Mouse (Mus musculus) regulatory T cell (primary cell): ENCODE measurements around the gene Zfhx3.

Experiments
- in situ Hi-C: fragments of 300-600 bp; cut with MboI, MseI; formaldehyde crosslinking; loops from one replicate; pipeline ENCODE4 v1.15.1; 2025; ENCODE audit warnings: high pct_unique_total_duplicates

Zfhx3 gene

GRCm38 (mm10) chr8:108440476-108440875, 498.0 kb downstream of the Zfhx3 start:
- in situ Hi-C loops = no loop called here

DNA sequence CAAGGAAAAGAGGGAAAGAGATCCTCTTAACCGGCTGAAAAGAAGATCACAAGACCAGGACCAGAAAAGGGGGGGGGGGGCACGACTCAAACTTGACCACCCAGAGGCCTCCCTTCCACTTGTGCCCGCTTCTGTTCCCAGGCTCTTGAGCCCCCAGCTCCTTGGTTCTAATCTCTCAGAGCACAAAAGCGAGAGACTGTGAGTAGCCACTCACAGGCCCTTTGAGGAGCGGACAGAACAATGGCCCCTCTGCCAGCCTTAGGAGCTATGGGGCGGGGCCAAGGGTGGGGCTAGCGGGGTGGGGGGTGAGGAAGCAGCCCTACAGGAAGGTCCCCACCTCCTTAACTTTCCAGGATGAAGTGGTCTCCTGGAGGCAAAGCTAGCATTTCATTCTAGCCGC, 508.4 kb downstream of the Zfhx3 start:
- in situ Hi-C loops = no loop called here

DNA sequence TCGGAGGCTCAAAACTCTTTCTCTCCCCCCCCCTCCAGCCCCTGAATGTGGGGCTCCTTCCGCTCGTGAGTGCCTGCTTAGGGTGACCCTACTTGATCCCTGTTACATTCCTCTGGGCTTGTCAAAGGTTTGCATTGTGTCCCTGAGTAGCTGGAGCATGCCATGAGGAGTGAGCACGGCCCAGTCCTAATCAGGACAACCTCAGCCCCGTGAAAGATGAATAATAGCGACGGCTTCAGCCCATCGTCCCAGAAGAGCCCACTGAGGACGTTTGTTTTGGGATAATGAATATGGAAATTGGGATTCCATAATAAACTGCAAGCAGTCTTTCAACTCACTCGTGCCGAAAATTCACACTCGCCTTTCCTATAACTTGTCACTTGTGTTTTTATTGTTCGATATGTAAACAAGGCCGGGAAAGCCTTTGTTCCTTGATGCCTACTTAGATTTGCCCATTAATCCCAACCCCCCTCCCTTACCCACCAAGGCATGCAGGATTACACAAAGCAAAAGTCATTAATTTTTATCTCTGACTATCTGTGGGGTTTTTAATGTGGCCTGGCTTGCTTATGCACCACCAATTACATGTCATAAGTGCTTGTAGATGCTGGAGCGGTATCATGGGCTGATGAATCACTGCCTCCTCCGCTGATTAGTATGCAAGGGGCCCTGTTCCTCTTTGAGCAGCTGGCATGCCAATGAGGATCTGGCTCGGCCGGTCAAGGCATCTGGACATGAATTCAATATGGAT, 512.3 kb downstream of the Zfhx3 start:
- in situ Hi-C loops = no loop called here

DNA sequence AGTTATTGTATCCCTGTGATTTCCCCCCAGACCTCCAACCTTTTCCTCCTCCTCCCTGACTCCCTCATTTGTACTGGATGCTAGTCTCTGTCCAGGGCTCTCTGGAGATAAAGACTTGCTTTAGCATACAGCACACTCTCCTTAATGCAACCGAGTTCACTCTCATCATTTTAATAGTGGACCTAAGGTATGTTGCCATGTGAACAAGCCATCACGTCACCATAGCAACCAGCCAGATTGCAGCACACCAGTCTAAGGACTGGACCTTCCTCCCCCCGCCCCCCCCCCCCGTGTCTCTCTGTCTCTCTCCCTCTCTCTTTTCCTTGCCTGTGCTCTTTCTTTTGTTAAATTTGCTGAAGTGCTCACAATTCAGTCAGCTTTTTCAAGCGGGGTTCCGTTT, 524.2 kb downstream of the Zfhx3 start:
- in situ Hi-C loops = no loop called here

DNA sequence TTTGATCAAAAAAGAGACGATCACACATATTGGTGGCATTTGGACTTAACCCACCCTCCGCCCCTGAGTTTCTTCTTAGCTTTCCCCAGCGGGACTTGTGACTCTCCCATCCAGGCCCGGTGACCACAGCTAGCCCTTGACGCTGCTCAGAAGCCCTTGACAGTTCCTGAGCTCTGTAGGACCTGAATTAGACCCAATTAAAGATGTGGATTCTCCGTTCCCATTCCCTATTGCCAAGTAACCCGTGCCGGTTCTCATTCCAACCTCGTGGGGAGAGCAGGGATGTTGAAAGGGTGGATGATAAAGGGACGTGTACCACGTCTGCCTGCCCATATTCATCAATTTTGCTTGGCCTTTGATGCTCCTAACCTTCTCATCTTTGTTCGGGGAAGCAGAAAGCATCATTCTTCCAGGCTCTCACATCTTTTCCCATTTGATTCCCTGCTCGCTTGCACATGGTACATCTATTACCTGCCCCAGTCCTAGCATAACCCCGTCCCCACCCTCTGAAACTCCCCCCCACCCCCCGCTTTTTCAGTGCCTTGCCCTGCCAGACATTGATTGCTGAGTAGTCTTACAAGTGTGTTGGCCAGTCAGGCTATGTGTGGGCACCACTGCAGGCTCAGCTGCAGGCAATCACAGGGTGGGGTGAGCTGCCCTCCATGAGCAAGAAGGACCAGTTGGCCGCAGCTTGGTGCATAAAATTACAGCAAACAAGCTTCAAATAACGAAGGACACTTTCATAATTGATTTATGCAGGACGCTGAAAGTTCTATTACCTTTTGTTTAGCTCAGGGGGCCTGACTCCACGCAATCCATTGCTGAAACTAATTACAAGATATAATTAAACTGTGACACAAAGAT, 525.0 kb downstream of the Zfhx3 start:
- in situ Hi-C loops = no loop called here

DNA sequence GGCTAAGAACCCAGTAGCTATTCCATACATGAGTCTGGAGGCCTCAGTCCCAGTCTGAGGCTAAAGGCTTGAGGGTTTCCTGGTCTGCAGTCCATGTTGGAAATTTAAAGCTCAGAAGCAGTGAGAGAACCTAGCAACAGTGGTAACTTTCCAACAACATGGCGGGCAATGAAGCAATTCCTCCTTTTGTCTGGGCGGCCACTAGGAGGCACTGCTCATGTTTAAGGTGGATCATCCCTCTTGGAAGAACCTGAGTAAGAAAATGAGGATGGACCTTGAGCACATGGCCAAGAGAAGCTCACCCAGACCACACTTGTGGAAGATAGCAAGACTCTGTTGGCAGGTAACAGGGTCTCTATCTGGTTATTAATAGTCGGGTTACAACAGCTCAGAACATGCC, 527.8 kb downstream of the Zfhx3 start:
- in situ Hi-C loops = no loop called here

GRCm38 (mm10) chr8:108474556-108474955, 532.1 kb downstream of the Zfhx3 start:
- in situ Hi-C loops = no loop called here

DNA sequence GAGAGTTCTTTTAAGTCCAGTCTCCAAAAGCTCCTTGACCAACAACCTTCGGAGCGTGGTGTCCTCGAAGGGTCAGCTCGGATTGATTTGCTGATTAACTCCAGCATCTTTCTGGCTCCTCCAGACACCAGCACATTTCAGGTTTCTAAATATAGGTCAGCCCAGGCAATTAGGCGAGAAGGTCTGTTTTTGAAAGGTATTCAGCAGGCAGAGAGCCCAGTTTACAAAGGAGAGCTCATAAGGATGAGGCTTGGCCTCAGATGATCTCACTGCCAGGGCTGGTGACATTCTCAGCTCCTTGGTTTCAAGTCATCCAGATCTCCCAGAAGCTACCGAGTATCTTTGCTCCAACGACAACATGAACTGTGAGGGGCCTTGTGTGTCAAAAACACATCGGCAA, 535.7 kb downstream of the Zfhx3 start:
- in situ Hi-C loops = no loop called here

GRCm38 (mm10) chr8:108480141-108480540, 537.7 kb downstream of the Zfhx3 start:
- in situ Hi-C loops = no loop called here

DNA sequence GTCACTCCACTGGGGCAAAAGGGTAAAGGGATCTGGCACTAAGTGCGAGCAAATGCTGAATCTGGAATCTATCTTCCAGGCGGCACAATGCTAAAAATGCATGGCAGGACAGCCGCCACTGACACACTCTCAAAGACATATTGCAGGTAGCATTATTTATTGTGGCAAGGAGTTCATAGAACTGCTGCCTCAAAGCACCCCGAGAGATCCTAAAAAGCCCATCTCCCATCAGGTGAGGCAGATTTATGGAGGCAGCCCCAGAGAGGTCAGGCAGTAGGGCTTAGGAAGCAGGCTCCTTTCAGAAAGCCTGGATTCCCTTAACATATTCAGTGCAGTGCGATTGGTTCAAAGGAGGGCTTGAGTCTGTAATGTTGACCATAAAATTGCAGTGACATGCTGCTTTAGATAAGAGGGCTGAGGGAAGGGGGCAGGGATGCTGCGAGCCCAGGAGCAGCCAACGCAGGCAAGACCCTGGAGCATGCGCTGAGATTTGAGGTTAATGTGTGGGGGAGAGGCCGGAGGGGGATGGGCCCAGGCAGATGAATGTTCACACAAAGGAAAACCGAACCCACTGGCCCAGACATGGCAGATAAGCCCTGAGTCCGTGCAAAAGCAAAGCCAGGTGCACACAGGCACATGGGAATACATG, 538.8 kb downstream of the Zfhx3 start:
- in situ Hi-C loops = no loop called here

DNA sequence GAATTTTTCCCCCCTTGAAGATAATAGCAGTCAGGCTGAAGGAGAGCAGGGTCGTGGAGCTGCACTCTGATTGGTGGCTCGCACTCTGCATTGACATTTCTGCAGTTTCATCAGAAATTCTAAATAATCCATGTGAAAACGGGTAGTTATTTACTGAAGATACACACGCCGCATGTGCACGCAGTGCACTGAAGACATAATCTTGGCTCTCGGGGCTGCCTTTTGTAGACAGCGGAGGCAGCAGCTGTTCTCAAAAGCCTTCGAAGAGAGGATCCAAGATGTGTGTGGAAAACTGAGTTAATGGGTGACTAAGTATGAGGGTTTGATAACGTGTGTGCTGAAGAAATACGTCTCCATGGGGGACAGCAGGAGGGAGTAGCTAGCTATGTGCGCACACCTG, 553.7 kb downstream of the Zfhx3 start:
- in situ Hi-C loops = no loop called here

GRCm38 (mm10) chr8:108506779-108507178, 564.3 kb downstream of the Zfhx3 start:
- in situ Hi-C loops = loop anchor here (10.0 kb wide), 1 partner anchor 1558 kb away; no protein-coding TSS in a partner anchor

DNA sequence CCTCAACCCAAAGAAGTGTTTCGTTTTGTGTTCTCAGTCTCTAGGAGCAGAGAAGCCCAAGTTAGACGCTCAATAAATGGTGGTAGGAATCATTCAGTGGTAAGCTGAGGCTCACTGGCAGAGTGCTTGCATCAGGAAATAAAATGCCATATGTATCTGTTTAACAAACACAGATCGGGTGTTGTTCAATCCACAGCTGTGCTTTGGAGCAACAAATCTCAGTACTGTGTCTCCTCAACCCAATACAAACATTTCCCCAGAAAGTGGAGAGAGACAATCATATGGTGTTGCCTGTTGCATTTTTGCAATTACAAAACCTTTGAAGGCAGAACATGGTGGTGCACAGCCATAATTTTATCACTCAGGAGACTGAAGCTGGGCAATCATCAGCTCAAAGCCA, 565.3 kb downstream of the Zfhx3 start:
- in situ Hi-C loops = loop anchor here (10.0 kb wide), 1 partner anchor 1557 kb away; no protein-coding TSS in a partner anchor

DNA sequence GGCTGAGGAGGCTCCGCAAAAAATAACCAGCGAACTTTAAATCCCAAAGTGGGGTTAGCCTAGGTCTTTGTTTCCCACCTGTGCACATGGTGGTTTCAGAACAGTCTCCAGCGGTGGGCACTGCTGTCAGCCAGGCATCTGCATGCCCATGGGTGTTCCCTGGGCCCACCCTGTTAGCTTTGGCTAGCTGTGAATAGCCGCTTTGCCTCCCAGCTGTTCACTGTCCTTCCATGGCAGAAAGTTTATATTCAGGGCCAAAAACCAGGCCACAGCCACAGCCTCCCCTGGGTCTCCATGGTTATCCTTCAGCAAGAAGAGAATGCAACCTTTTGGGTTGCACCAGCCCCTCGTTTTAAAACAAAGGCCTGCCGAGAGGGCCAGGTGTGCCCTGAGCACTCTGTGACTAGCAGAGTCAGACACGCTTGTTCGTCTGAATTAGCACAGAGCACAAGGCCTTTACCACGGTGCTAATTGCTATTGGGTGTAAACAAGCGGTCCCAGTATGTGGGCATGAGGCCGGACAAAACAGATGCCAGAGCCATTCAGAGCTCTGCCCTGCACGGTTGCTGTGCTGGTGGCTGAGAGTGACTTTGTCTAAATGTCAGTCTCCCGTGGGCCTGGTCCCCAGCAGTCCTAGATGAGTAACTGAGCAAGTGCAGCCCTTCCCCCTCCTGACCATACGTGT, 568.3 kb downstream of the Zfhx3 start:
- in situ Hi-C loops = no loop called here

DNA sequence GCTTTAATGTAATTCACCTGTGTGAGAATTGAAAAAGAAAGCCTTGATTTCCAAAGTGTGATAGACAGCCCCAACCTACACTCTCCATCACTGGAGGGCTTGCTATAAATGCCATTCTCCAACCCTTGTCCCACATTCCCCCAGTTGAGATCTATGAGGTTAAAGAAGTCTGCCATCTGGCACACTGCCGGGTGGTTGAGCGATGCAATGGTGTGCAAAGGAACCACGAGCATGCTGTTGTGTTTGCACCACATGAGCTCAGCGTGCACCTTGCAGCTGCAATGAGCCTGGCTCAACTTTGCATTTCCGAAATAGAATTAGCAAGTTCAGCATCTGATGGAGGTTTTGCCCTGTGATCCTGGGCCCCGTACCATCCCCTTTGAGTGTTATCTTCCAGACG, 575.7 kb downstream of the Zfhx3 start:
- in situ Hi-C loops = no loop called here

DNA sequence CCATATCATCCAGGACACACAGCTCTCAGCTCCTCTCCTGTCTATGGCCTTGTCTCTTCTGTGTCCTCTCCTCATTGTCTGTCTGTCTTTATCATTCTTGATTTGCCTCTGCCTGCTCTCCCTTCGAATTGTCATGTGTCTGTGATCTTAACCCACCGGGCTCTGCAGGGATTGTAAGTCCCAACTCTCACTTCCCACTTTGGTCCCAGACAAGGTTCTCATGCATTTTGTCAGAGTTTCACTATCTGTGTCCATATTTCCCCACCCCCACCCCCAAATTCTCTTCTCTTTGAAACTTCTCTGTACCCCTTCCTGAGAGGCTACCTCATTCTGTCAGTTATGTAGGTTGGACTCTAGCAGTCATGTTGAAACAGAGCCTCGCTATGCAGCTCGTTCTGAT, 579.6 kb downstream of the Zfhx3 start:
- in situ Hi-C loops = loop anchor here (10.0 kb wide), 2 partner anchors 623 to 1833 kb away; no protein-coding TSS in a partner anchor

DNA sequence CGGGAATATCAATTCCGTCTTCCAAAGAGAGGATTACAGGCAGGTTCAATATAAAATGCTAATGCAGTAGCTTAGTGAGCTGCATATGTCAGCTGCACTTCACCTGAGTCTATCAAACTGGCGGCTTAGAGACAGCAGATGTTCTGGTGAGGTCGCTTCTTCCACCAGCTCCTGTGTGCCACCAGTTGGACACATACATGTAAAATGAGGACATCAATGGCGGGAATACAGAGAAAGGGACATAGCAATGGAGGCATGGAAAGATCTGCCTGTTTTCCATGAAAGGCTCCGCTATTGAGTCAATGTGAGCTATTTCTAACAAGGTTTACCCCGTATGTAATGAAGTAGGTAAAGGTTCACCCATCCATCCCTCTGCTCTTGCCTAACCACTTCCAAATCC, 587.0 kb downstream of the Zfhx3 start:
- in situ Hi-C loops = loop anchor here (10.0 kb wide), 2 partner anchors 615 to 1825 kb away; no protein-coding TSS in a partner anchor

DNA sequence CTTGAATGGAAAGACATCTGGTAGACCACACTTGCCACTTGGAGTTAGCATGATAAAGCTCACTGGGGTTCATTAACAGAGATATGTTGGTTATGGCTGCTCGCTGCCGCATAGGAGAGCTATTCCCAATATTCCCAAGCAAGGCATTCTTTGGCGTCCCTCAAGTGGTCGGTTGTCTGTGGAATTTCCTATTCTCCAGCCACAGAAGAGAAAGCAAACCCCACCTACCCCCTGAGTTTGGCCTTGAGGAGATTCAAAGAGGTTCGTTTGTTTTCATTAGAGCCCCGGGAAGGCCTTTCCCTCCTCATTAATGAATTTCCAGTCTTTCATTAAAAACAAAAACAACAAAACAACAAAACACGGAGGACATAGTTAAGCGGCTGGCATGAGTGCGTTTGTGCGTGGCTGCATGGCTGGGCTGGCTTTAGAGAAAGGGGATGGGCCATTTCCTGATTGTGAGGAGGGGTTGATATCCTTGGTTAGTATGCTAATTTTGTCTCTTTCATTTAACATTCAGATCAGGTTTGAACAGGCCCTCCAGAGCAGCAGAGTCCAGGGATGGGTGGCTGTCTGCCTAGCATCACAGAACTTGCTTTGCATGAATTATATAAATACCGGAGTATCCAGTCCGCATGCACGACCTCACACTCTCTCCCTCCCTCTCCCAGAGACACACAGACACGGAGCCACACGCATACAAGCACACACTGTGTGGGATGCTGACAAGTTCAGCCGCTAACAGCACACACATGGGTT, 592.9 kb downstream of the Zfhx3 start:
- in situ Hi-C loops = no loop called here

DNA sequence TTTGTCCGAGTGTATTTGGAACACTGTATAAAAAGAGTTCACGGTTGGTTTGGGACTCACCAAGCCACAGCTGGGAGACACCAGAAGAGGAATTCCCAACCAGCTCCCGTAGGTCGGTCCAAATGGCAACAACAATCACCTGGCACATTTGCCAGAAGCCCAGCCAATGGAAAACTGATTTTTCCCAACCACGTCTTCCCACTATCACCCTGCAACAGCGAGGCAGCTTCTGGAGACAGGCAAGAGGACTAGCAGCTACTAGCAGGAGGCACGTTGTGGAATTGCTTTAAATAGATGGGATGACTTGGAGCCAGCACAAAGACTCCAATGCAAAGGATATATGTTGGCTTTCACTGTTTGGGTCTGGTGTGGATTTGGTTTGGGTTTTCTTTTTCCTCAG, 593.7 kb downstream of the Zfhx3 start:
- in situ Hi-C loops = no loop called here

- in situ Hi-C loops = no loop called here
Observed at GRCm38 (mm10) chr8:108536911-108537351, 594.5 kb downstream of the Zfhx3 start.
